Mouse (Mus musculus): ENCODE measurements around the gene Shank3. TPM values are rescaled to one million over a fixed set of nuclear protein-coding genes. Genes with fewer than 3 reads are reported as not detected.
A peak's percentile ranks its signal among the peaks of the same experiment; 100 is the strongest.

The Shank3 gene
- total and polyA plus RNA-seq, 2 experiments from 2014 or later, result 12.6 to 63.2 TPM

DNA sequence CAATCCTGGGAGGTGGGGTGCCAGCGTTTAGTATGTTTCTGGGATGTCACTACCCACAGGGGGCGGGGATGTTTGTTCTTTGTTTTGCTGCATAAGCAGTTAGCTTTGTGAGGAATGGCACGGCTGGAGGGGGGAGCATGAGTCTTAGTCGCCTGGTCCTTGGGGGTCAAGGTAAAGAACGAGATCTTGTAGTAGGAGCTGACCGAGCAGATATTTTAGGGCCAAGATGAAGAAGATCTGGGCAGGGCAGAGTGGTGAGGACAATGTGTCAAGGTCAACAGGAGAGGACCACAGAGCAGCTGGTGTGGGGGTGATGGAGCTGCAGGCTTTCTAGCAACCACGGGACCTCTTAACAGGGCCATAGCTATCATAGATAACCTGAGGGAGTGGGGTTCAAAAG lies 28.0 kb downstream of the Shank3 start:
- TF ChIP-seq CTCF (IDR thresholded peaks at IDR 0.05), result no peak
- Histone ChIP-seq H3K4me3 (ENCODE audit: low read depth, low read length) (no peak overlapping the region), H3K9me3 (ENCODE audit: low read length) (no peaks in the 10 kb centered on the region), H3K27me3 (ENCODE audit: insufficient read depth, low read length) (no peaks in the 10 kb centered on the region), H3K4me1 (ENCODE audit: insufficient read depth, low read length) (peaks cover 8% of the 10 kb centered on the region; the same call in 1 of the 2 replicates), H3K4me2 (ENCODE audit: low read depth, low read length, poor library complexity, severe bottlenecking) (no peak overlapping the region), H3K9ac (replicated peaks; ENCODE audit: low read length, poor library complexity, severe bottlenecking) (no peak overlapping the region), H3K36me3 (ENCODE audit: insufficient read depth, low read length) (peaks cover 13% of the 10 kb centered on the region; the same call in 1 of the 2 replicates), H3K27ac (ENCODE audit: low read depth, low read length) (no peak overlapping the region)
- DNase-seq (ENCODE audit: low spot score), result no peak
- WGBS, result 79% methylated on average over 7 of the region's 7 CpGs
- ATAC-seq (ENCODE audit: low FRiP score), result no peak

GRCm38 (mm10) chr15:89528201-89528850 lies 28.9 kb downstream of the Shank3 start:
- 89% methylated on average over 18 of the region's 18 CpGs for WGBS
- no peak for ATAC-seq (ENCODE audit: low FRiP score)

GRCm38 (mm10) chr15:89528923-89529322 lies 29.5 kb downstream of the Shank3 start:
- no peak; the same call in 1 of the 2 replicates for TF ChIP-seq CTCF (IDR thresholded peaks at IDR 0.05)
- no peak overlapping the region for H3K9ac ChIP-seq (replicated peaks; ENCODE audit: low read length, poor library complexity, severe bottlenecking)
- no peaks in the 10 kb centered on the region for H3K27me3 ChIP-seq (ENCODE audit: insufficient read depth, low read length)
- peaks cover 11% of the 10 kb centered on the region; the same call in 1 of the 2 replicates for H3K4me1 ChIP-seq (ENCODE audit: insufficient read depth, low read length)
- ATAC-seq (ENCODE audit: low FRiP score) (no peak), DNase-seq (ENCODE audit: low spot score) (no peak)
- 92% methylated on average over 10 of the region's 10 CpGs for WGBS
- peaks cover 13% of the 10 kb centered on the region; the same call in 1 of the 2 replicates for H3K36me3 ChIP-seq (ENCODE audit: insufficient read depth, low read length)
- H3K9me3 ChIP-seq (ENCODE audit: low read length), result no peaks in the 10 kb centered on the region
- H3K27ac ChIP-seq (ENCODE audit: low read depth, low read length), result no peak overlapping the region
- H3K4me3 ChIP-seq (ENCODE audit: low read depth, low read length), result no peak overlapping the region
- no peak overlapping the region for H3K4me2 ChIP-seq (ENCODE audit: low read depth, low read length, poor library complexity, severe bottlenecking)

More at GRCm38 (mm10) chr15:89528201-89528850, 28.9 kb downstream of the Shank3 start:
- no peak for TF ChIP-seq CTCF (IDR thresholded peaks at IDR 0.05)
- Histone ChIP-seq H3K4me3 (ENCODE audit: low read depth, low read length) (no peak overlapping the region), H3K27ac (ENCODE audit: low read depth, low read length) (no peak overlapping the region), H3K36me3 (ENCODE audit: insufficient read depth, low read length) (peaks cover 13% of the 10 kb centered on the region; the same call in 1 of the 2 replicates), H3K9ac (replicated peaks; ENCODE audit: low read length, poor library complexity, severe bottlenecking) (no peak overlapping the region), H3K4me2 (ENCODE audit: low read depth, low read length, poor library complexity, severe bottlenecking) (no peak overlapping the region), H3K9me3 (ENCODE audit: low read length) (no peaks in the 10 kb centered on the region), H3K27me3 (ENCODE audit: insufficient read depth, low read length) (no peaks in the 10 kb centered on the region), H3K4me1 (ENCODE audit: insufficient read depth, low read length) (peaks cover 9% of the 10 kb centered on the region; the same call in 1 of the 2 replicates)
- no peak for DNase-seq (ENCODE audit: low spot score)

GRCm38 (mm10) chr15:89530336-89530735 lies 30.9 kb downstream of the Shank3 start:
- 6% methylated on average over 4 of the region's 4 CpGs for WGBS
- Histone ChIP-seq H3K4me1 (ENCODE audit: insufficient read depth, low read length) (peaks cover 15% of the 10 kb centered on the region; the same call in 1 of the 2 replicates), H3K4me3 (ENCODE audit: low read depth, low read length) (no peak overlapping the region), H3K27me3 (ENCODE audit: insufficient read depth, low read length) (no peaks in the 10 kb centered on the region), H3K4me2 (ENCODE audit: low read depth, low read length, poor library complexity, severe bottlenecking) (no peak overlapping the region), H3K9ac (replicated peaks; ENCODE audit: low read length, poor library complexity, severe bottlenecking) (no peak overlapping the region), H3K9me3 (ENCODE audit: low read length) (no peaks in the 10 kb centered on the region), H3K36me3 (ENCODE audit: insufficient read depth, low read length) (peaks cover 12% of the 10 kb centered on the region; the same call in 1 of the 2 replicates), H3K27ac (ENCODE audit: low read depth, low read length) (no peak overlapping the region)
- peak; percentile 96 for TF ChIP-seq CTCF (IDR thresholded peaks at IDR 0.05)
- ATAC-seq (ENCODE audit: low FRiP score) (no peak), DNase-seq (ENCODE audit: low spot score) (peak; percentile 74)

DNA sequence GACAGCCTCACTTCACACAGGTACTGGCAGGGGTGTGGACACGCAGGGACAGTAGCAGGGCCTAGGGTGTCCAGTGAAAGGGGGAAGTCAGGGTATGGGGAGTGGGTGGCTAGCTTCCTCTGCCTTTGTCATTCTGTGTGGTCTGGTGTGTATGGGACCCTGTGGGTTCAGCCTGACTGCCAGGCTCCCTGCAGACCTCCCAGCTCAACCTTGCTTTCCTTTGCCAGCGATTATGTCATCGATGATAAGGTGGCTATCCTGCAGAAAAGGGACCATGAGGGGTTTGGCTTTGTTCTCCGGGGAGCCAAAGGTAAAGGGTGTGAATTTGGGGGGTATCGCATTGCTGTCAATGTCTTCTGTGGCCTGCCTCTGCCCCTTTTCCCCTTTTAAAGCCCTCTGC lies 32.0 kb downstream of the Shank3 start:
- no peak for ATAC-seq (ENCODE audit: low FRiP score)
- H3K4me2 ChIP-seq (ENCODE audit: low read depth, low read length, poor library complexity, severe bottlenecking), result no peak overlapping the region
- WGBS, result 92% methylated on average over 5 of the region's 5 CpGs
- TF ChIP-seq CTCF (IDR thresholded peaks at IDR 0.05), result no peak
- peaks cover 8% of the 10 kb centered on the region; the same call in 1 of the 2 replicates for H3K36me3 ChIP-seq (ENCODE audit: insufficient read depth, low read length)
- no peaks in the 10 kb centered on the region for H3K27me3 ChIP-seq (ENCODE audit: insufficient read depth, low read length)
- H3K27ac ChIP-seq (ENCODE audit: low read depth, low read length), result no peak overlapping the region; the same call in 1 of the 2 replicates
- peaks cover 15% of the 10 kb centered on the region; the same call in 1 of the 2 replicates for H3K4me1 ChIP-seq (ENCODE audit: insufficient read depth, low read length)
- no peaks in the 10 kb centered on the region for H3K9me3 ChIP-seq (ENCODE audit: low read length)
- no peak overlapping the region for H3K4me3 ChIP-seq (ENCODE audit: low read depth, low read length)
- H3K9ac ChIP-seq (replicated peaks; ENCODE audit: low read length, poor library complexity, severe bottlenecking), result no peak overlapping the region
- no peak for DNase-seq (ENCODE audit: low spot score)
